Mouse (Mus musculus) liver, adult 2 months (tissue): ENCODE results near the gene Map4. TPM values are rescaled to one million over a fixed set of nuclear protein-coding genes. Genes with fewer than 3 reads are reported as not detected.

Source experiments
- DNase-seq: peaks from one replicate; pipeline ENCODE4 v3.0.0-alpha.2; 2011; ENCODE audit warnings: low read depth, low spot score; ENCODE audit errors: extremely low read depth
- H3K27ac ChIP-seq: fragments of 200-500 bp; replicated peaks from 2 replicates; pipeline ENCODE4 v1.5.1; 2012; ENCODE audit warnings: low read depth, mild to moderate bottlenecking, control low read depth, inconsistent platforms, low read length; ENCODE audit not compliant: insufficient read depth
- H3K27me3 ChIP-seq: fragments of 200-500 bp; 2 replicates; pipeline ENCODE4 v1.6.1; 2012; ENCODE audit warnings: mild to moderate bottlenecking, moderate library complexity, low read length, inconsistent platforms; ENCODE audit not compliant: control insufficient read depth, insufficient read depth
- H3K36me3 ChIP-seq: fragments of 200-500 bp; 2 replicates; pipeline ENCODE4 v1.6.1; 2012; ENCODE audit warnings: low read length, inconsistent platforms; ENCODE audit not compliant: control insufficient read depth, insufficient read depth
- H3K4me1 ChIP-seq: fragments of 200-500 bp; 2 replicates; pipeline ENCODE4 v1.6.1; 2011; ENCODE audit warnings: low read length; ENCODE audit not compliant: control insufficient read depth, insufficient read depth
- H3K4me3 ChIP-seq: fragments of 200-500 bp; 2 replicates; pipeline ENCODE4 v1.5.1; 2011; ENCODE audit warnings: low read depth, mild to moderate bottlenecking, control low read depth, low read length, moderate library complexity; ENCODE audit not compliant: insufficient read depth
- H3K79me2 ChIP-seq: fragments of 200-500 bp; 2 replicates; pipeline ENCODE4 v1.6.1; 2012; ENCODE audit warnings: inconsistent platforms, mild to moderate bottlenecking, low read length, moderate library complexity; ENCODE audit not compliant: control insufficient read depth, insufficient read depth
- H3K9ac ChIP-seq: fragments of 200-500 bp; 2 replicates; pipeline ENCODE4 v1.6.1; 2012; ENCODE audit warnings: low read depth, mild to moderate bottlenecking, control low read depth, inconsistent platforms, low read length
- CTCF ChIP-seq: fragments of 200-500 bp; IDR thresholded peaks from 2 replicates; pipeline ENCODE4 v1.5.1; 2011; ENCODE audit warnings: low read depth, low read length, control low read depth
- POLR2A ChIP-seq: fragments of 200-500 bp; IDR thresholded peaks from 2 replicates; pipeline ENCODE4 v1.6.1; 2011; ENCODE audit warnings: low read length, control low read depth; ENCODE audit not compliant: insufficient read depth; ENCODE audit errors: extremely low read depth
- WGBS: fragments of 180-500 bp; shearing (Covaris S2); methylation state at CpG from one replicate; pipeline ENCODE4 v1.1.7; 2018; 5-methylcytosine and 5-hydroxymethylcytosine counted together
- polyA plus RNA-seq: library from polyadenylated mRNA; depleted of rRNA; stranded (reverse); fragments of >200 nt; gene quantifications from 2 replicates; pipeline ENCODE4 v1.2.3, GENCODE M21; 2012
- total RNA-seq: library from RNA; depleted of rRNA; stranded (reverse); fragments of >200 nt; gene quantifications from 2 replicates; pipeline ENCODE4 v1.2.3, GENCODE M21; 2014

Map4 gene
- total and polyA plus RNA-seq, 2 experiments, result 16.8 to 50.9 TPM

GRCm38 (mm10) chr9:110020405-110020804, 89.1 kb downstream of the Map4 start:
- Histone ChIP-seq H3K27ac (no peak overlapping the region), H3K27me3 (no peaks in the 10 kb centered on the region), H3K36me3 (no peaks in the 10 kb centered on the region), H3K4me3 (no peak overlapping the region), H3K79me2 (no peaks in the 10 kb centered on the region; the same call in 1 of the 2 replicates), H3K9ac (no peak overlapping the region), H3K4me1 (no peaks in the 10 kb centered on the region)
- 91% methylated on average over 5 of the region's 5 CpGs for WGBS
- no peak for DNase-seq
- TF ChIP-seq CTCF, result no peak
- TF ChIP-seq POLR2A, result no peak

- H3K4me3 ChIP-seq, result no peak overlapping the region
- peaks cover 4% of the 10 kb centered on the region; the same call in 1 of the 2 replicates for H3K36me3 ChIP-seq
- H3K4me1 ChIP-seq, result no peaks in the 10 kb centered on the region
- no peaks in the 10 kb centered on the region for H3K79me2 ChIP-seq
- H3K27ac ChIP-seq, result no peak overlapping the region
- no peak overlapping the region for H3K9ac ChIP-seq
- DNase-seq, result peak; percentile 21
- H3K27me3 ChIP-seq, result no peaks in the 10 kb centered on the region
- TF ChIP-seq POLR2A (no peak), CTCF (no peak)
- WGBS, result 88% methylated on average over 1 of the region's 1 CpGs
Measured at GRCm38 (mm10) chr9:110021463-110021862, 90.2 kb downstream of the Map4 start.

GRCm38 (mm10) chr9:110022151-110022550, 90.9 kb downstream of the Map4 start:
- Histone ChIP-seq H3K27ac (no peak overlapping the region), H3K79me2 (no peaks in the 10 kb centered on the region), H3K27me3 (no peaks in the 10 kb centered on the region), H3K4me1 (no peaks in the 10 kb centered on the region), H3K4me3 (no peak overlapping the region), H3K36me3 (peaks cover 4% of the 10 kb centered on the region; the same call in 1 of the 2 replicates), H3K9ac (no peak overlapping the region)
- DNase-seq, result peak; percentile 66
- no peak for TF ChIP-seq CTCF
- TF ChIP-seq POLR2A, result no peak
- WGBS, result 38% methylated on average over 2 of the region's 2 CpGs

- peaks cover 22% of the 10 kb centered on the region for H3K36me3 ChIP-seq
- H3K27me3 ChIP-seq, result no peaks in the 10 kb centered on the region
- no peak overlapping the region for H3K4me3 ChIP-seq
- no peaks in the 10 kb centered on the region for H3K4me1 ChIP-seq
- no peak overlapping the region for H3K9ac ChIP-seq
- DNase-seq, result no peak
- 93% methylated on average over 4 of the region's 4 CpGs for WGBS
- H3K27ac ChIP-seq, result no peak overlapping the region
- no peaks in the 10 kb centered on the region for H3K79me2 ChIP-seq
- TF ChIP-seq POLR2A (no peak), CTCF (no peak)
Measured at GRCm38 (mm10) chr9:110035091-110035490, 103.8 kb downstream of the Map4 start.

- Histone ChIP-seq H3K4me1 (0 out of 2 replicates have a peak, but pooled peaks cover 2% of the 10 kb centered on the region), H3K27me3 (no peaks in the 10 kb centered on the region), H3K4me3 (no peak overlapping the region), H3K27ac (no peak overlapping the region), H3K9ac (no peak overlapping the region), H3K79me2 (no peaks in the 10 kb centered on the region; the same call in 1 of the 2 replicates), H3K36me3 (peaks cover 21% of the 10 kb centered on the region)
- 83% methylated on average over 8 of the region's 8 CpGs for WGBS
- DNase-seq, result peak; percentile 9
- no peak for TF ChIP-seq POLR2A
- TF ChIP-seq CTCF, result no peak
Measured at GRCm38 (mm10) chr9:110037895-110038294, 106.6 kb downstream of the Map4 start.

GRCm38 (mm10) chr9:110038485-110038884, 107.2 kb downstream of the Map4 start:
- H3K79me2 ChIP-seq, result no peaks in the 10 kb centered on the region; the same call in 1 of the 2 replicates
- no peaks in the 10 kb centered on the region for H3K27me3 ChIP-seq
- H3K4me3 ChIP-seq, result no peak overlapping the region
- WGBS, result 100% methylated on average over 2 of the region's 2 CpGs
- H3K4me1 ChIP-seq, result 0 out of 2 replicates have a peak, but pooled peaks cover 2% of the 10 kb centered on the region
- H3K36me3 ChIP-seq, result peaks cover 21% of the 10 kb centered on the region
- H3K27ac ChIP-seq, result no peak overlapping the region
- TF ChIP-seq POLR2A, result no peak
- no peak for DNase-seq
- no peak overlapping the region for H3K9ac ChIP-seq
